Mouse (Mus musculus) right cerebral cortex, postnatal 36 days (tissue): ENCODE results near the gene Rbm45.
A peak's percentile ranks its signal among the peaks of the same experiment; 100 is the strongest.

Experiments used
- DNase-seq, 2 experiments: peaks; one replicate each; pipeline ENCODE4 v3.0.0; 2022; ENCODE audit warnings: low spot score in 2 of 2, mixed read lengths in 1 of 2

Rbm45 gene

GRCm38 (mm10) chr2:76386531-76386930 lies 16.7 kb downstream of the Rbm45 start:
- no peak for DNase-seq

- no peak for DNase-seq
These were observed 30.4 kb downstream of the Rbm45 start for GRCm38 (mm10) chr2:76400178-76400577.

GRCm38 (mm10) chr2:76405596-76406150 lies 35.9 kb downstream of the Rbm45 start:
- DNase-seq = no peak

DNA sequence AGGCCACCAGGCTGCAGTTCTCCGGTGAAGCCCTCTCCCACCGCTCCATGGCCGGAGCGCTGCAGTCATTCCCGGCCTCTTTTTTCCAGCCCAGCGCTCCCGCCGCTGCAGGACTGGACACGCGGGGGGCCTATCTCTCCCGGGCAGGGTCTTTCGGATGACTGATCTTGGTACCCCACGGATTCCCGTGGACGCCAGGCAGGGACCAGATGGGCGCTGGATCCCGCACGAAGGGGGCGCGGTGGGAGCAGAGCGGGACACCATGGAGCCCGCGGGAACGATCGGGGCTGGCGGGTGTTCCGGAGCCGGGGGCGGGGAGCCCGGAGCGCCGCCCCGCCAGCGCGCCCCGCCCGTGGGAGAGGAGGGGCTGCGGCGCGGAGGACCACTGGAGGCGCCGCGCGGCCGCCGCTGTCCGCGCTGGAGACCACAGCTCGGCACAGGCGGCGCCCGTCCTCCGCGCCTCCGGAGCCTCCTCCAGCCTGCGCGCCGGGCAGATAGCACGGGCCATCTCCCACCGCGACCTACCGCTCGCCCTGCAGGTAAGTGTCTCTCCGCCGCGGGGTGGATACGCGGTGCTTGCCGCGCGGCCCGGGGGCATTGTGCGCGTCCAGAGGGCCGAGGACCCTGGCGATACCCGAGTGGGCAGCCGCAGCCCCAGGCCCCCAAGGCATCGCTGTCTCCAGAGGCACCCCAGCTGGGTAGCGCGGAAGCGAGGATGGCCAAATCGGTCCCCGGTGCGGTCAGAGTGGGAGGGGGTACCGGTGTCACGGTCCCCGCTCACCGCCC lies 36.6 kb downstream of the Rbm45 start, which contains the start of gene Osbpl6:
Osbpl6 (plus strand) TSS at position 358 of the 786 bp plus-strand sequence.
- DNase-seq = peak; percentile 49 to 53

- peak; percentile 56 to 64 for DNase-seq
These were observed 37.2 kb downstream of the Rbm45 start for GRCm38 (mm10) chr2:76406937-76407441.

- no peak for DNase-seq
These were observed 39.7 kb downstream of the Rbm45 start for GRCm38 (mm10) chr2:76409526-76409925.

DNA sequence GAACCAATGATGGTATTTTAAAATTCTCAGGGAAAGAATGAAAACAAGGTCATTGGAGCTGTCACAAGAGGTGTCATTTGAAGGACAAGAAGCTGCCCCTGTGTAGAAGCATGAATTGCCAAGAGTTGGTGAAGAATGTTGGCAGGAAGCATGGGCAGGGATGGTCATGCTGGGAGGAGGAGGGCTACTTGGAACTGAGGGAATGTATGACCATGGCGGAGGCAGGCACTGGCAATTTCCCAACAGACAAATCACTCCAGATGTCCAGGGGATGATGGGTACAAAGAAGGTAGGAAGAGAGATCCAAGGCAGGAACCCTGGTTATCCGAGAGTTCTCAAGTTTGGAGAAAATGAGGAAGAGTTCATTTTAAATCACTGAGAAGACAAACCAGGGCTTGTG lies 40.2 kb downstream of the Rbm45 start:
- DNase-seq = no peak

- DNase-seq = no peak
These were observed 43.1 kb downstream of the Rbm45 start for GRCm38 (mm10) chr2:76412924-76413323.

DNA sequence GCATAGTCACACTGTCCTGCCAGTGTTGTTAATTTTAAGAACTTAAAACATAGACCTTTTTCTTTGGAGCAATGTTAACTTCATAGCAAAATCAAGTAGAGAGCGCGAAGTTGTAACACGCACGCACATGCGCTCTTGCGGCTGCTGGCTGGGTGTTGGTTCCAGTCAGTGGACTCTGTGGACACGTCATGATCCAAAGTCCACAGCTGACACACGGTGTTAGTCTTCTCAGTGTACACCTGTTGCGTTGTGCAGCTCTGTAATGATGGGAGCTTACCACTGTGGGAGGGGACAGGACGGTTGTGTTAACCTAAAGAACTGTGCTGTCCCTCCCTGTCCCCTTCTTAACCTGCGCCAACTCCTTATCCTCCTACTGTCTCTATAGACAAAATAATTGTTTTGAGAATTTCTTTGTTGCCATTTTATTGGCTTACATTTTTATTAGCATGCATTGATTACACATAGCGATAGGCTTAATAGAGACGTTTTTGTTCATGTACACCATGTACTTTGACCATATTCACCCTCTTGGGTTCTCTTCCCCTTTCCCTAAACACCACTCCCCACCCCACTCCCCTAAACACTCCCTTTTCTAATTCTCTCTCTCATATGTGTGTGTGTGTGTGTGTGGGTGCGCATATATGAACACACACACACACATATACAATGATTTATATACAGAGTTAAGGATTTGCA lies 47.8 kb downstream of the Rbm45 start:
- no peak for DNase-seq

- DNase-seq = no peak
These were observed 48.3 kb downstream of the Rbm45 start for GRCm38 (mm10) chr2:76418142-76418518.

DNA sequence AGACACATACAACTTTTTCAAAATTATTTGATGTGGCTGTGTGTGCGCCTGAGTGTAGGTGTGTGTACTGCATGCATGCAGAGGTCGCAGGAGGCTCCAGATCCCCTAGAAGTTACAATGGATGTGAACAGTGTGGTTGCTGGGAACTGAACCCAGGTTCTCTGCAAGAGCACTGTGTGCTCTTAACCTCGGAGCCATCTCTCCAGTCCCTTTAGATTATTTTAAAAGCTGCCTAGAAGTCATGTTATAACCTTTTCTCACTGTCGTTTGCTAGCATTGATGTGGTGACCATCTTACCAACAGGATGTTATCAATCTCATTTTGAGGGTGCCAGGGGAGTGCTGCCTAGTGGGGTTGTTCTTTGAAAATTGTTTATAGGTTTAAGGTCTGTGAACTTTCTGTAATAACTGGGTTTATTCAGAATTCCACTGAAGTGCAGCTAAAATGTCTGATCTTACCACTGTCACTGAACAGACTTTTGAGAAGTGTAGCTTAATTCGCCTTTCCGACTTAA lies 51.7 kb downstream of the Rbm45 start:
- no peak for DNase-seq

- DNase-seq = no peak
These were observed 57.0 kb downstream of the Rbm45 start for GRCm38 (mm10) chr2:76426816-76427215.

DNA sequence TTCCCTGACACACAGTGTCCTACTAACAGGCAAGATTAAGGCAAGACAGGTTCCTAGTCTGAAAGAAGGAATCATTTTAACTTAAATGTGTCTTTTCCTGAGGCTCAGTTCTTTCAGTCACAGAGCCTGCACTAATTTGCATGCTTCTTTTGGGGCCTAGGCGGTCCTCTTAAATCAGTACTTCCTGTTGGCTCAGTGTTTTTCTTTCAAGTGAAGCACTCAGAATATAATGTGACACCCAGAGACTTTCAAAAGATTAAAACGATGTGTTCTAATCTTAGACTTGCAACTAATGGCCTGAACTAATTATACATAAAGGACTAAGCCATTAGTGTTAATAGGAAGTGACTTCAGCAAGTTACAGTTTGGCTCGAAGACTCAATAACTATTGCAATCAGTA lies 59.5 kb downstream of the Rbm45 start:
- no peak for DNase-seq

GRCm38 (mm10) chr2:76429855-76430254 lies 60.1 kb downstream of the Rbm45 start:
- no peak for DNase-seq

DNA sequence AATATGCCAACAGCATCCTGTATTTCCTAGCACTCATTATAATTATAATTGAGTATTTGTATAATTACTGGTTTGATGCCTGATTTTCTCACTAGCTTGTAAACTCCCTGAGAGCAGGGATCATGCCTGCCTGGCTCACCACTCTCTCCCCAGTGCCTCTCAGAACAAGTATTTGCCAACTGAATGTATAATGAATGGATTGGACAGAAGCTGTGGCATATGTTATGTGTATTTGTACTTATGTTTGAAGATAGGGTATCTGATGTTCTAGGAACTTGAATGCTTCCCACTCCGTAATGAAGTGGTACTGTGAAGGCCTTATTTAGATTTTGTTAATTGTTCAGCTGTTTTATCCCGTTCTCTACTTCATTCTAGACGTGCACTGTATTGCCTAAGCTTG lies 60.8 kb downstream of the Rbm45 start:
- no peak for DNase-seq
